Mouse (Mus musculus) ES-Bruce4 (cell line): ENCODE data around the gene BC028528.

Experiments
- CTCF ChIP-seq: IDR thresholded peaks from one replicate; pipeline ENCODE4 v1.8.1; 2011; ENCODE audit warnings: low read depth, low read length
- POLR2A ChIP-seq: IDR thresholded peaks from one replicate; pipeline ENCODE4 v1.8.1; 2011; ENCODE audit warnings: low read length; ENCODE audit not compliant: insufficient read depth

GRCm38 (mm10) chr3:95932566-95932965, 40.8 kb upstream of the BC028528 start:
- TF ChIP-seq POLR2A (no peak), CTCF (no peak)
